Comparison of ENCODE assay signal across 10 mouse cellular contexts in genomic region chr6:87790779-87791480, GRCm38 (mm10). TPM values are rescaled to one million over a fixed set of nuclear protein-coding genes. Genes with fewer than 3 reads are reported as not detected.
DNase-seq lines count a peak whose midpoint lies in the region; ATAC-seq and TF ChIP-seq lines count a peak whose summit lies in the region.
"Had no signal": no experiment of that assay in that cellular context is flagged by ENCODE, and none has a peak within 500 bp of the region (broad histone marks: within the 10 kb centered on the region; RNA-seq: fewer than 3 reads in every experiment).

No protein-coding gene starts in this region.

- 75% methylated on average over 7 of the region's 7 CpGs for WGBS in forebrain, embryonic 10.5 days
- 81% methylated on average over 7 of the region's 7 CpGs for WGBS in forebrain, embryonic 15.5 days
- WGBS in small intestine, adult 2 months = 27% methylated on average over 7 of the region's 7 CpGs

- H3K4me2 ChIP-seq in forebrain, embryonic 15.5 days (replicated peaks) = no peak overlapping the region
- H3K4me2 ChIP-seq: forebrain, embryonic 12.5 days had no signal

- H3K27me3 ChIP-seq in forebrain, embryonic 10.5 days (ENCODE audit: poor library complexity, severe bottlenecking) = no peaks in the 10 kb centered on the region
- H3K27me3 ChIP-seq in forebrain, embryonic 15.5 days = no peaks in the 10 kb centered on the region
- no peaks in the 10 kb centered on the region for H3K27me3 ChIP-seq in small intestine, adult 2 months (ENCODE audit: control insufficient read depth, insufficient read depth, low read length)
- H3K27me3 ChIP-seq: forebrain, embryonic 12.5 days had no signal

- H3K9me3 ChIP-seq in forebrain, embryonic 10.5 days = no peaks in the 10 kb centered on the region
- no peaks in the 10 kb centered on the region for H3K9me3 ChIP-seq in forebrain, embryonic 15.5 days
- H3K9me3 ChIP-seq: forebrain, embryonic 12.5 days had no signal

- DNase-seq in forebrain, embryonic 10.5 days (ENCODE audit: extremely low spot score, low spot score) = no peak
- DNase-seq in ZHBTc4 (ENCODE audit: low read depth, low spot score) = peak; percentile 17
- DNase-seq in kidney, postnatal 14 days = peak; percentile 35
- DNase-seq in left cerebral cortex, postnatal 36 days (ENCODE audit: low spot score in 2 of 2) = no peak
- DNase-seq in ovary, postnatal 36 days (ENCODE audit: low spot score) = no peak
- no peak for DNase-seq in urinary bladder, adult 2 months (ENCODE audit: low spot score)

- H3K4me1 ChIP-seq in forebrain, embryonic 10.5 days = peaks cover 14% of the 10 kb centered on the region
- H3K4me1 ChIP-seq in forebrain, embryonic 15.5 days = peaks cover 9% of the 10 kb centered on the region
- peaks cover 44% of the 10 kb centered on the region for H3K4me1 ChIP-seq in small intestine, adult 2 months (ENCODE audit: control insufficient read depth, insufficient read depth, insufficient read length, low read length)

- H3K4me3 ChIP-seq in forebrain, embryonic 10.5 days = no peak overlapping the region
- no peak overlapping the region for H3K4me3 ChIP-seq in forebrain, embryonic 15.5 days
- H3K4me3 ChIP-seq in small intestine, adult 2 months (ENCODE audit: low read depth, low read length) = no peak overlapping the region
- H3K4me3 ChIP-seq: forebrain, embryonic 12.5 days; layer of hippocampus, adult 2 months had no signal

- intact Hi-C loops in left cerebral cortex, postnatal 36 days (cut with DNase I) = no loop called here

- no peak for TF ChIP-seq POLR2A in small intestine, adult 2 months (IDR thresholded peaks at IDR 0.05; ENCODE audit: low read depth, low read length)

- H3K36me3 ChIP-seq in forebrain, embryonic 10.5 days (replicated peaks) = peaks cover 13% of the 10 kb centered on the region
- H3K36me3 ChIP-seq in forebrain, embryonic 15.5 days = 0 out of 2 replicates have a peak, but pooled peaks cover 12% of the 10 kb centered on the region
- H3K36me3 ChIP-seq in small intestine, adult 2 months (ENCODE audit: control insufficient read depth, insufficient read depth, low read length) = peaks cover 32% of the 10 kb centered on the region

- 0 out of 2 replicates have a peak overlapping the region, but pooled peaks have one; percentile 15 for H3K27ac ChIP-seq in forebrain, embryonic 10.5 days
- no peak overlapping the region for H3K27ac ChIP-seq in forebrain, embryonic 15.5 days (replicated peaks)
- peak overlapping the region; percentile 75 for H3K27ac ChIP-seq in small intestine, adult 2 months (ENCODE audit: insufficient read depth, low read depth, low read length)
- H3K27ac ChIP-seq: forebrain, embryonic 12.5 days; layer of hippocampus, adult 2 months had no signal

- H3K9ac ChIP-seq in forebrain, embryonic 15.5 days (replicated peaks) = no peak overlapping the region
- H3K9ac ChIP-seq: forebrain, embryonic 12.5 days had no signal

- TF ChIP-seq CTCF in small intestine, adult 2 months (IDR thresholded peaks at IDR 0.05; ENCODE audit: extremely low read depth, insufficient read length, insufficient replicate concordance, low read depth, low read length) = no peak

- no peak for ATAC-seq in forebrain, embryonic 15.5 days (replicated peaks)

RNA-seq across cellular contexts. Expression of gene Gp9, which starts 13.1 kb away (rescaled TPM):
- 2.5 and 3.2 TPM in 2 replicates for polyA plus RNA-seq in forebrain, embryonic 10.5 days (2016; fragmentation: Nextera tagmentation; extraction: Ambion mirVana)
- 0.46 and 0.65 TPM in 2 replicates for polyA plus RNA-seq in forebrain, embryonic 15.5 days (2015; fragmentation: Nextera tagmentation; extraction: Ambion mirVana)
- 1.7 TPM in 1 of 2 replicates, not detected in the other for polyA plus RNA-seq in small intestine, adult 2 months (2012; rRNA removed)
- 1 to 10 TPM; 1.3 to 1.9 TPM for total RNA-seq in left cerebral cortex, postnatal 36 days (2021)
- 0.19 and 0.27 TPM in 2 replicates for polyA plus RNA-seq in urinary bladder, adult 2 months (2012; rRNA removed)

RNA-seq across cellular contexts. Expression of gene Rab43, which starts 21.0 kb away (rescaled TPM):
- polyA plus RNA-seq in forebrain, embryonic 10.5 days (2016; fragmentation: Nextera tagmentation; extraction: Ambion mirVana) = 4.6 and 6.6 TPM in 2 replicates
- polyA plus RNA-seq in forebrain, embryonic 15.5 days (2015; fragmentation: Nextera tagmentation; extraction: Ambion mirVana) = 6.9 and 8.0 TPM in 2 replicates
- 47.2 and 58.4 TPM in 2 replicates for polyA plus RNA-seq in small intestine, adult 2 months (2012; rRNA removed)
- 10 to 100 TPM; 14.1 to 18.1 TPM for total RNA-seq in left cerebral cortex, postnatal 36 days (2021)
- 16.3 and 19.2 TPM in 2 replicates for polyA plus RNA-seq in urinary bladder, adult 2 months (2012; rRNA removed)

RNA-seq across cellular contexts. Expression of gene Gm45140, which starts 44.7 kb away (rescaled TPM):
- polyA plus RNA-seq in forebrain, embryonic 10.5 days (2016; fragmentation: Nextera tagmentation; extraction: Ambion mirVana) = 2.1 TPM in 2 replicates
- polyA plus RNA-seq in forebrain, embryonic 15.5 days (2015; fragmentation: Nextera tagmentation; extraction: Ambion mirVana) = 3.6 and 3.7 TPM in 2 replicates
- 0.34 and 0.47 TPM in 2 replicates for polyA plus RNA-seq in small intestine, adult 2 months (2012; rRNA removed)
- 1 to 10 TPM; 1.4 to 3.0 TPM for total RNA-seq in left cerebral cortex, postnatal 36 days (2021)
- polyA plus RNA-seq in urinary bladder, adult 2 months (2012; rRNA removed) = 4.8 and 5.9 TPM in 2 replicates

RNA-seq across cellular contexts. Expression of gene Isy1, which starts 47.7 kb away (rescaled TPM):
- 76.4 and 78.6 TPM in 2 replicates for polyA plus RNA-seq in forebrain, embryonic 10.5 days (2016; fragmentation: Nextera tagmentation; extraction: Ambion mirVana)
- polyA plus RNA-seq in forebrain, embryonic 15.5 days (2015; fragmentation: Nextera tagmentation; extraction: Ambion mirVana) = 37.8 and 38.7 TPM in 2 replicates
- polyA plus RNA-seq in small intestine, adult 2 months (2012; rRNA removed) = 2.2 and 6.7 TPM in 2 replicates
- 10 to 100 TPM; 24.3 to 39.2 TPM for total RNA-seq in left cerebral cortex, postnatal 36 days (2021)
- polyA plus RNA-seq in urinary bladder, adult 2 months (2012; rRNA removed) = 28.8 and 29.1 TPM in 2 replicates

RNA-seq across cellular contexts. Expression of gene Cnbp, which starts 60.0 kb away (rescaled TPM):
- 1,473 and 1,500 TPM in 2 replicates for polyA plus RNA-seq in forebrain, embryonic 10.5 days (2016; fragmentation: Nextera tagmentation; extraction: Ambion mirVana)
- polyA plus RNA-seq in forebrain, embryonic 15.5 days (2015; fragmentation: Nextera tagmentation; extraction: Ambion mirVana) = 741 and 747 TPM in 2 replicates
- 63.8 and 77.3 TPM in 2 replicates for polyA plus RNA-seq in small intestine, adult 2 months (2012; rRNA removed)
- total RNA-seq in left cerebral cortex, postnatal 36 days (2021) = 100 to 1,000 TPM; 248 to 250 TPM
- polyA plus RNA-seq in urinary bladder, adult 2 months (2012; rRNA removed) = 351 and 355 TPM in 2 replicates

Comparison
In these comparisons a context has a peak if more than half of its experiments do, and no peak if none do; other contexts are left out.
1. DNase-seq: peak in ZHBTc4 (single experiment) and kidney, postnatal 14 days (single experiment); none in forebrain, embryonic 10.5 days (single experiment), left cerebral cortex, postnatal 36 days (0 of 2), ovary, postnatal 36 days (single experiment) and urinary bladder, adult 2 months (single experiment).